Mouse (Mus musculus) thymus, adult 18-20 months (tissue): ENCODE results near the gene Lrrc75a.

Experiments used
- DNase-seq, 2 experiments: peaks; one replicate each; pipeline ENCODE4 v3.0.0; 2022; ENCODE audit warnings: mixed read lengths in 2 of 2

Gene Lrrc75a

DNA sequence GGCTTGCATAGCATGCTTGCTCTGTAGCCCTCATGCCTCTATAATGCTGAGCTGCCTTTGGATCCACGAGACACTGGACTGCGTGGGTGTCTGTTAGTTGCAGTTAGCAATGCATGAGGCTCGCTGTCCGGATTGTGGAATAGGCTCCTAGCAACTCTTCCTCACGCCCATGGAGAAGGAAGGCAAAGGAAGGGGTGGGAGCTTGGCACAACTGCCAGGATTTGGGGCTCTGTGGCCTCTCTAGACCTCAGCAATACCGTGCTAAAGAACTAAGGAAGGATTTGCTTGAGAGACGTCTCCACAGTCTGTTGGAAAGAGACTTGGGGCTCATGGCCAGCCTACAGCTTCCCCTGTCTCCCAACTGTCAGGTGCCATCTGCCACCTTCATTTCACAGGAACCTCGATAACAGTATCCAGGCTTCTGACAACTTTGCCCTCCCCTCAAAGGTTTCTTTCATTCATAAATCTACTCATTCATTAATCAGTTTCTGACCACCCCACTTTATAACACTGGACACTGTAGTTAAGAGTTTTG, 33.4 kb downstream of the Lrrc75a start:
- no peak for DNase-seq

DNA sequence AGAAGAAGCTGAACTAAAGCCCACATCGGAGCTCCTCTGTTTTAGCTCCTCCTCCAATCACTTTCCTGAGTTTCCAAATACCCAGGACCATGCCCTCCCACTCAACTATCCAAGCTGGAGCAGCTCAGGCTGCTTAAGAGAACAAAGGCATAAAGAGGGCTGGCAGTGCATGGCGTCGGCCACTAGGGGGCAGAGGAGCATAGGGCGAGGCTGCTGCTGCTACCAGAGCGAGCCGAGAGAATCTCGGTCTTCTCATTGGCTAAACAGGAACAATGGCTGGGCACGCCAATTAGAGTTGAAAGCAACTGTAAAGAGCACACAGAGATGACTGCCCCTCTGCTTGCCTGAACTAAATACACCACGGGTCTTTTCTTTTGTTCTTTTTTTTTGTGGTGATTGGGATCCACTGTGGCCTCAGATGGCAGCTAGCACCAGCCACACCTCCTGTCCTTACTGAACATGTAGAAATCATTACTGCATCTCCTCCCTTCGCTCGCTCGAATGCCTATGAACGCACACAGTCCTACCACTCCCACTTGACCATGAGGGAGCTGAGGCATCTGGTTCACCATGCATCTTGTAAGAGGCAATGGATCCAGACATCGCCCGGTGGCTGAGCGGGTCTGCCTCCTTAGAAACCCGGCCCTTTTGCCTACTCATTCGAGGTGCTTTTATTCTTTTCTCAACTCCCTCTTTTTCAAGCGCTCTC, 34.5 kb downstream of the Lrrc75a start:
- DNase-seq, result peak; percentile 70 to 79

DNA sequence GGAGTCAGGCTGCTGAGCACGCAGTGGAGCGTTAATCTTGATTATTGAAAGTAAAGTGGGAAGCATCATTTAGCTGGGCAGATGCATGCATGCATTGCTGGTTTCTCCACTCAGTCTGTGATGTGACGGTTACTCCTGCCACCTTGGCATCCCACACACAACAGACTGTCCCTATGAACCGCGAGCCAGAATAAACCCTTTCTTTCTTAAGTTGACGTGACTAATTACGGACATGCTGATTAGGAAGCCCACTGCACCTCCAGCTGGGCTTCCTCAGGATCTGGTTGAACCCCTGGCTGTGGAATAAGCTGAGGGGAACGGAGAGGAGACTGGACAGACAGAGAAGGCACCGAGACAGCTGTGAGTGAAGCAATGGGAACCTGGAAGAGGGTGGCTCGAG, 35.7 kb downstream of the Lrrc75a start:
- DNase-seq, result no peak

DNA sequence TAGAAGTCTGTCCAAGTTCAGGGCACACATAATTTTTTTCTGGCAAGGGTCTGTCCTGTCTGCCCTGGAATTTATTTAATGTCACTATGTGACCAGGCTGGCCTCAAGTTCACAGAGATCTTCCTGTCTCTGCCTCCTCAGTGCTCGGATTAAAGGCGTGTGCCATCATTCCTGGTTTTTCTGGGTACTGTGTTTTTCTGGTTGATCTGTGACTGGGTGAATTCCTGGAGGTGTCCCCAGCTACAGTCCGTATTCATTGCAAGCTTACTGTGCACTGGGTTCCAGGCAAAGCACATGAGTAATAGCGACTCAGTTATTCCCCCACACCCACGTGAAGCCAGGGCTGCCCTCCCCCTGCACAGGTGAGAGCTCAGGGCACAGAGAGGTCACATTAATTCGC, 38.0 kb downstream of the Lrrc75a start:
- DNase-seq, result no peak

DNA sequence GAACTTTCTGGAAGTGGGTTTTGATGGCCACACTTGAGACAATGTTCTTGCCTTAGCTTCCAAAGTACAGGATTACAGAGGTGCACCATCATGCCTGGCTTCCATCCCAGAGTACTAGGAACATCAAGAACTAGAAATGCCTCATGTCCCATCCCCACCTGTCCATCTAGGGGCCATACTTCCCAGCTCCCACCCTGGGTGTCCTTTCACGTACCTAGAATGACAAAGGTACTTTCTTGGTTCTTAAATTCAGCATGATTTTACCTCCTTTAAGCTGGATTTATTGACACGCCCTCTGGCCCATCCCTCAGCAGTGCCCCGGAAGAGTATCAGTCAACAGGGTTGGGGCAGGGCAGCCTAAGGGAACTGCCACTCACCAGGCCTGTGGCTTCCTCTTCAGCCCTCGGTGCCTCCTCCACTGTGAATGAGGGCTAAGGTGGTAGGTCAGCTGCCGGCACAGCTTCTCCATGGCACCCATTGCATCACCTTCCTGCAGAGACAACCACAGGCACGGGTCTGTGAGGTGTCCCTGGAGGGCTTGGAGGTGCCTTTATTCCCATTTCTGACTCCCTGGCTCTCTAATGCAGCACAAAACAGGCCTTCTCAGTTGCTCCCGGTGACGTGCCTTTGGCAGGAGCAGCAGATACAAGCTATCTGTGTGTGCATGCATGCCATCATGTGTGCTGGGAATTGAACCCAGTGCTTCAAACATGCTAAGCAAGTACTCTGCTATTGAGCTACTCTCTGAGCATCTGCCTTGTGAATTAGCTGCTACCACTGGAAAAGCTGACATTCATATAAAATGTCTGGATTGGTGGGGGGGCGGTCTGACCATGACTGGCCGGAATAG, 39.3 kb downstream of the Lrrc75a start:
- no peak for DNase-seq

DNA sequence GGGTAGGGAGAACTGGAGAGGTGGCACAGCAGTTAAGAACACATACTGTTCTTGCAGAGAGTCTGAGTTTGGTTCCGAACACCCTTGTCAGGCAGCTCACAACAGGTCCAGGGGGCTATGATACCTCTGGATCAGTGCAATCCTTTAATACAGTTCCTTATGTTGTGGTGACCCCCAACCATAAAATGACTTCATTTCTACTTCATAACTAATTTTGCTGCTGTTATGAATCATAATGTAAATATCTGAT, 40.4 kb downstream of the Lrrc75a start:
- DNase-seq, result no peak

DNA sequence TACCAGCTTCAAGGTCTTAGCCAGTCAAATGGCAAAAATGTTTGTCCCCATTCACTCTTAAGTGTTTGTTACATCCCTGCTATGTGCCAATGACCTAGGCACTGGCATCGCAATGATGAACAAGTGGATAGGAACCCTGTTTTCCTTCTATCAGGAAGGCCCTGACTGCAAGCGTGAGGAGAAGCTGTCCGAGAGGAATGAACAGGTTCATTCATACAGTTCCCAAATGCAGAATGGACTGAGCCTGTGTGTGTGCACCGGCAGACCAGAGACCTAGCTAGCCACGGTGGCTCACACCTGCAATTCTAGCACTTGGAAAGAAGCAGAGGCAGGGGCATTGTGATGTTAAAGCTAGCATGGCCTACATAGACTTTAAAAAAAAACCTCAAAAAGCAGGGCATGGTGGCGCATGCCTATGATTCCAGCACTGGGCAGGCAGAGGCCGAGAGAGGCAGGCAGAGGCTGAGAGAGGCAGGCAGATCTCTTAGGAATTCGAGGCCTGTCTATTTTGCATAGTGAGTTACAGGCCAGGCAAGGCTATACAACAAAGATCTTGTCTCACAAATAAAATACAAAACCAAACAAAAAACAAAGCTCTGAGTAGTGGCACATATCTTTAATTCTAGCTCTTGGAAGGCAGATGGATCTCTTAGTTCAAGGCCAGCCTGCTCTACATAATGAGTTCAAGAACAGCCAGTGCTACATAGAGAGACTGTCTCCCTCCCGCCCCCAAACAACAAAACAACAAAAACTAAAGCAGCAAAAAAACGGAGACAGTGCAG, 41.0 kb downstream of the Lrrc75a start:
- no peak for DNase-seq

DNA sequence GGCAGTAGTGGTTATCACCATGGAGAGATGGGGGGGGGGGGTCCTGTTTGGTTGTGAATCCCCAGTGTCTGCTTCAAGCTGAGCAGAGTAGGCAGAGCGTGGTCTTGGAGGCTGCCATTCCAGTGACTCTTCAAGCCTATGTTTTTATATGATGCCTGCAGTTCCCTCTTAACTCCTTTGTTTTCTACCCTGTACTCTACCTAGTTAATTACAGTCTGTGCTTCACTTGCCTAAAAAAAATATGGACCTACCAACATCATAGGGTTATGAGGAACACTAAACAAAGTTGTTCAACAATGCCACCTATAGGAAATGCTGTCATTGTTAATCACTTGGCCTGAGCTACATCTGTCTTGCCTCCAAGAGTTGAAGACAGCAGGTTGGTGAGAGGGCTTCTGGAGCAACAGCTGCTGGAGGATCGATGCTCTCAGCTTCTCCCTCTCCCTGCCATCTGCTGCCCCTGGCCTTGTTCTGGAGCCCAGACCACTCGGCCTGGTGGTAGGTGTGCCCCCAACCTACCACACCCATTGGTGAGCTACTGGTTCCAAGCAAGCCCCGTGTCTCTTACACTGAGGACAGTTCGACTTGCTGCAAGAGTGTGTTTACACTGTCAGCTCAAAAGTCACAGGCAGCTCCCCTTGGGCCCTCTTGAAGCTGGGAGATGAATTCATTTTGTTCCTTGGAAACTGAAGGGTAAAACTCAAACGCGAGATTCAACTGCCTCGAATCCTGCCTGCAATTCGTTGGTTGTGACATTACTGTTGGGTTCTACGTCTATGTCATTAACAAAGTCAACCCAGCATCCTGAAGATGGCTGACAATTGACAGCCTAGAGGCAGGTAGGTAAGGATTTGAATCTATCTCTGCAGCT, 41.8 kb downstream of the Lrrc75a start:
- no peak for DNase-seq

DNA sequence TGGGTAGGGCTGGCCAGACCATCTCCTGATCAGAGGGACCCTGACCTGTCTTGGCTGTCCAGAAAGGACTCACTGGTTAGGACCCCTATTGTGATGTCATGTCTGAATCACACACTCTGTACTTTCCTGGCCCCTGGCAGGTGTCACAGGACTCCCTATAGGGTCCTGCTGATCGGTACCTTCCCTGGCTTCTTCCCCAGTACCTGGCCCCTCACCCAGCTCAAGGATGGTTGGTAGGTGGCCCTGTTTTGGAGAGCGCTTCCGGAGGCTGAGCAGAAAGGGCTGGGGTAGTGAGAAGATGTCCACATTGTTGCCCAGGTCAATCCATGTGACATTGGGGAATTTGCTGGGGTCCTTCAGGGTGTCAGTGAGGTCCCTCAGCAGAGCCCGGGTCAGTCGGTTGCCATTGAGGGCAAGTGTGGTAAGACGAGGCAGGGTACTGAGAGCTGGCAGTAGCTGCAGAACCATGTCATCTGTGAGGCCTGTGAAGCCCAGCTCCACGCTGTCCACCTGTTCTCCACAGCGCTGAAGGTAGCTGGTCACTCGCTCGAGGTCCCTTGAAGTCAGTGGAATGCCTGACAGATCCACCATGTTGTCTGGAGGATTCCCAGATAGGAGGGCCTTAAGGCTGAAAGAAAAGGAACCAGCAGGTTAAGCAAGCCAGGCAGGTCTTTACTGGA, 42.6 kb downstream of the Lrrc75a start:
- no peak for DNase-seq

DNA sequence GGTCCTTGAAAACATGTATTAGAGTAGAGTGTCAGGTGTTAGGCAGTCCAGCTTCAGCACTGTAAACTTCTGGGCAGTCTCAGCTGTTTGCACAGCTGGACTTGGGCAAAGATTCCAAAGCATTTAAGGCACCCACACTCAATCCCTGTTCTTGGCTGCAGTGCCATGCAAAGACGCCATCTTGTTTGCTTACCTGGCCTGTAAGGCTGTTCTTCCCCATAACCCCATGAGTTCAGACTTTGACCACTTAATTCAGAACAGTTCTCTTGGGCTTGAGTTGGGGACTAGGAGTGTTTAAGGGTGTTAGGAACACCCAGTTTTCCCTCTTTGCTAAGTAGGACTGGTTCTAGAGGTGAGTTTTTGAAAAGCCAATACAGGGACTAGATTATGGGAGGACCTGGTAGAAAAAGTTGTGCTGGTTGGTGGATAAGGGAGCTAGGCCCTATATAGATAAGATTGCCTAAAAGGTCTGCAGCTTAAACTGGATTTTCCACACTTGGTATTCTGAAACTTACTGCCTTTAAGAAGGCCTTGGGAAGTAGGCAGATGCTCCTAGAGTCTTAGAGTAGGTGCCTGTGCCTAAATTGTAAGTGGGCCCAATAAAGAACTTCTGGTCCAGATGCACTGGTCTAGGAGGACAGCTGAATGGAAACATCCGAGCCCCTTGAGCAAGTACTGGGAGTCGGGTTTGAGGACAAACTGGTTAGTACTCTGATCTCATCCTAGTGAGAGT, 43.3 kb downstream of the Lrrc75a start:
- no peak for DNase-seq

DNA sequence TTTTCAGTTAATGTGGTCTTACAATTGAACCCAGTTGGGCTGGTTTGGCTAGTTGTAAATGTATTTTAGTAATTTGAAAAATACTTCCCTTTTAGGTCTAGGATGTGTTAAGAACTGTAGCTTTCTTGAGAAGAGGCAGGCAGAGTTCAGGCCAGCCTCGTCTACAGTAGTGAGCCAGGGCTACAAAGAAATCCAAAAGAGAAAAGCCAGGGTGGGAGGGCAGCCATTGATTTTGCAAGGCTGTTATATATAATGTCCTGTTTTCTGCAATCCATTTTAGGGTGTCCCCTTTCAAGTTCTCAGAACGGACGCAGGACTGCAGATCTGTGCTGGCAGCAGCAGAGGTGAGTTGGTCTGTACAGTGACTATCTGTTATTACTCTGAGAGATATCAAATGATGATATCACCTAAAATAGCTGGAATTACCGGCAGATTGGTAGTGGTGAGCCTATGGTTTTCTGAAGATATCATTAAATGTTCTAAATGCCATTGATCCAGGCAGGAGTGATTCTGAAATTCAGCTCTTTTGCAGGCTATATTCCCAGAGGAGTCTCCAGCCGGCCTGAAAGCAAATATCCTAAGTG, 44.1 kb downstream of the Lrrc75a start:
- DNase-seq, result no peak

DNA sequence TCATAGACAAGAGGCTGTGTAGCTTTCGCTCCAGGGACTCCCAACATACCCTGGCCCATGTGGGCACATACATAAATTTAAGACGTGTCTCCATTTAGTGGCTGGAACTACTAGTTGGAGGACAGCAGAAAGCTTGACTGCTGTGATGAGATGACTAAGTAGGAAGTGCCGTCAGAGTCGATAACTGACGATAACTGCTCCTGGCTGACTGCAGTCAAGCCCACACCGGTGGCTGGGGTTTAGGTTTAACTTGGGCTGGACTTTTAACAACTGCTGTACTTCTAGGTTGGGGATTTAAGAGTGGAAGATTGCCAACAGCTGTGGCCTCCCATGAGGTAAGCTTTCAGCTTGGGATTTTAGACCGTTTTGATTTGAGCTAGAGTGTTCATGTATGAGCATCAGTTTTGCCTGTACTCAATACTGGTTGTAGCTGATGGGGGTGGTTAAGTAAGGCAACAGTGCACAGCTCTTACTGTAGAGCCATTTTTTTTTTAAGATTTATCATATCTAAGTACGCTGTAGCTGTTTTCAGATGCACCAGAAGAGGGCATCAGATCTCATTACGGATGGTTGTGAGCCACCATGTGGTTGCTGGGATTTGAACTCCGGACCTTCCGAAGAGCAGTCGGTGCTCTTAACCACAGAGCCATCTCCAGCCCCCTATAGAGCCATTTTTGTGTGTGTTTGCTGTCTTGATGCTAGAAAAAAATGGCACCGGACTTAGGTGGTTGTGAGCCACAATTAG, 44.8 kb downstream of the Lrrc75a start:
- no peak for DNase-seq

DNA sequence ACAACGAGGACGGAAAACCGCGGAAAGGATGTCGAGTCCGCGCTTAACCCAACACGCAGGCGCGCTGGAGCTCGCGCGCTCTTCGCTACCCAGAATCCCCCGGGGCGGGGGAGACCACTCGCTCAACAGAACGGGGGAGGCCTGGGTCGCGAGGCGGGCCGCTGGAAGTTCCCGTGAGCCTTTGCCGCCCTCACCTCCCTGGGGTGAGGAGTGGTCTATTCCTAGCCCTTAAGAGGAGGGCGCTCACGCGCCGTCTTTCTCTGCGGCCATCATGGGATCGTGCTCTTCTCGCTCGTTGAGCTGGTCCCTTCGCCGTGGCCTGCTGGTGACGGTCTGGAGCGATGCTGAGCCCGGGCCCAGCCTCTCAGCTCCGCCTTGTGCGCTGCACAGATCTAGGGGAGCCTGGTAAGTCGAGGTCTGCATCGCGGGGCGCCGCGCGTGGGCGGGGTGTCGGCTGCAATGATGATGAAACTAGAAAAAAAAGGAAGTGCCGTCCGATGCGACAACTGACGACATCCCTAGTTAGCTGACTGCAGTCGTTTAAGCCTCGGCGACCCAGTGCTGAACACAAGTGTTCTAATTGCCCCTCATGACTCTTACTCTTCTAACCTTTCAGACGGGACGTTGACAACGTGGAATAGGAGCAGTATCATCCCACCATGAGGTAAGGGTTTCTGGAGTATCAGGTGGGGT, 45.6 kb downstream of the Lrrc75a start:
- DNase-seq, result peak; percentile 97

DNA sequence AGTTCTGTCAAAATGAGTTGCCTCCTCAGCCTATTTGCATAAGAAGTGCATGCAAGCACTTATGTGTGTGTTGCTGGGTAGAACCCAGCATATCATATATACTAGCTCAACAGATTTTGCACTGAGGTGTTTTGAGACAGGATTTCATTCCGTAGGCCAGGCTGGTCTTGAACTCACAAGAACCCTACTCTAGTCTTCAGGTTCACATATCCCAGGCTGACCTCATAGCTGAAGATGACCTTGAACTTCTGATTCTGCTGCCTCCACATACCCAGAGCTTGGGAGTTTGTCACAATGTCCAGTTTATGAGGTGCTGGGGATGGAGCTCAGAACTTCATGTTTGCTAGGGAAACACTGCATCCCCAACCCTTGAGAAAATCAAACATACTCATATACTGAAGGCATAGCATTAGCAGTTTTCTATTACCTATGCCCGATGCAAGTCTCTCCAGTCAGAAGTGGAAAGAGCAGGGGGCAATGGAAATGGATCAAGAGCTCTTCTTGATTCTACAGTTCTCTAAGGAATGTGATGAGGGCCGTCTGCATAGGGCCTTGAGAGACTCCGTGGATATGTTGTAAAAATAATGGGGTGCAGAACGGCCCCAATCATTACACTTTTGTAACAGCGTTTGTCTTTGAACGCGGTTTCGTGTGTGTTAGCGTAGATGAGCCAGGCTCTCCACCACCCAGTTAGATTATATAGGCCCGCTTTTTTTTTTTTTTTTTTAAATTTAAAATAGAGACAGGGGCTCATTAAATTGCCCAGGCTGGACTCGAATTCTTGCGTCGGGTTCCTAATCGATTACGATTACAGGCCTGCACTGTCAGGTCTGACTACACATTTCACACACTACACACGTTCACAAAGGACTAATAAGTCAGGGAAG, 46.3 kb downstream of the Lrrc75a start:
- DNase-seq, result no peak

DNA sequence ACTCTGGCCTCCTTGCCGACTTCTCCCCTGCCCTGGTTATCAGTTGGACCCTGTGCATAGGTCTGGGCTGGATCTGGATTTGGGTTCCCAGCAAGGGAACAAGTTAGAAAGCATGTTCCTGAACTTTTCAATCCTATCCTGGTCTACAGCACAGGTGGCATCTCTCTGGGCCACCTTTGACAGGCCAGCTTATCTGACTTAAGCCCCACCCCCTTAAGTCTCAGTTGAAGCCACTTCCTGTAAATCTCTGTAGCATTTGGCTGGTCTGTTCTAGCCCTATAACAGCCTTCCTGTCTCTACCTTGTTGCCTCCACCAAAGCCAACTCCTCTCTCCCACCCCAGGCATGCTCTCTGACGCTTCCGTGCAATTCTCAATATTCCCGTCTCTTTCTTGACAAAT, 49.8 kb downstream of the Lrrc75a start:
- no peak for DNase-seq

DNA sequence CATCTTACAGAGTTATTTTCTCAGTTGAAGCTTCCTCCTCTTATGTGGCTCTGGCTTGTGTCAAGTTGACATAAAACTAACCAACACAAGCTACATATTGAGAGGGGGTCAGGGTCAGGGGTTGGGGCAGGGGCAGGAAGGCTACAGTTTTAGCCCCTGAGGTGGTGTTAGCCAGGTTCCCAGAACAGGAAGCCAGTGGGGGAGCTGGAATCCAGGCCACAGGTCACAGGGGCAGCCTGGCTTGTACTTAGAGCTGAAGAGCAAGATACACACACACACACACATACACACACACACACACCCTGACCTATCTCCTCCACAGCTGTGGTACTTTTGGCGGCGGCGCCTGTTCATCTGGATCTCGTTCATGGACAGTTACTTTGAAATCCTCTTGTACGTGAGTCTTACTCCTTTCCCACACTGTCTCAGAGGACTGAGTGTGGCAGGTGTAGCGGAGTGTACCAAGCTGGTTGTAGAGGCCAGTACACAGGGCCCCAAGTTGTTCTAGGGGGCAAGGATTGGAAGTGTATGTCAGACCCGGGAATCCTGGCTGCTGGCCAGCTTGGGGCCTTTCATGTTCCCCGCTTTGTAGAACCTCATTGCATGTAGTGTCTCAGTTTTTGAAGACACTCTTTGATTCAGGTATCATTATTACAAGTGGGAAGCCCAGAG, 56.3 kb downstream of the Lrrc75a start:
- no peak for DNase-seq

DNA sequence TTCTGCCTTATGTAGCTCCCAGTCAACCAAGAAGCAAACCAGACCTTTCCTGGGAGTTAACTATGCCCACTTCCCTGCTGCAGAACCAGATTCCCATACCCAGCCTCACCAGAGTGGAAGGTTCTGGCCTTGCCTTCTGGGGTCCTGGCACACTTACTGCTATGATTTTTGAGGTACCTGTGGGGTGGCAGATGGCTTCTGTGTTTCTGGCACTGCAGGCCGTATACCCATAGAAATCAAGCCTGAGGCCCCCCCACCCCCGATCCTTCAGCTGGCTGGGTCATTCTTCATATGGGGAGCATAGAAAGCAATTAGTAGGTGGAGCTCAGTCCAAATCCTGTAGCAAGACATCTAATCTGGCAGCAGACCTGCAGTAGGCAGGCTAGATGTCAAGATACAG, 57.3 kb downstream of the Lrrc75a start:
- DNase-seq, result no peak

DNA sequence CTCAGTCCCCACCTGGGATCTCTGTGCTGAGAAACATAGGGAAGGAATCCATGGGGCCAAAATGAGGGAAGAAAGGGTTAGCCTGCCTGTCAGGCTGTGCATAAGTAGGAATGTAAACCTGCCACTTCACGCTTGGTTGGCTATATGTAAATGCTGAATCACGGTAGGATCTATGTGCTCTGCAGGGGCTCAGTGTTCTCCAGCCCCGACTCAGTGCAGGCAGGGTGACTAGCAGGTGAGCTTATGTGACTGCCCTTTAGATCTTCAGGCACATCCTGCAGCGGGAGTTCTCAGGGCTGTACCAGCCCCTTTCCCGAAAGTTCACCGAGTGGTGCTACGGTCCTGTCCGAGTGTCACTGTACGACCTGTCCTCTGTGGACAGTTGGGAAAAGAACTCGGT, 58.9 kb downstream of the Lrrc75a start:
- no peak for DNase-seq
